Comparison of ENCODE assay signal across 8 mouse cellular contexts in the genomic region with DNA sequence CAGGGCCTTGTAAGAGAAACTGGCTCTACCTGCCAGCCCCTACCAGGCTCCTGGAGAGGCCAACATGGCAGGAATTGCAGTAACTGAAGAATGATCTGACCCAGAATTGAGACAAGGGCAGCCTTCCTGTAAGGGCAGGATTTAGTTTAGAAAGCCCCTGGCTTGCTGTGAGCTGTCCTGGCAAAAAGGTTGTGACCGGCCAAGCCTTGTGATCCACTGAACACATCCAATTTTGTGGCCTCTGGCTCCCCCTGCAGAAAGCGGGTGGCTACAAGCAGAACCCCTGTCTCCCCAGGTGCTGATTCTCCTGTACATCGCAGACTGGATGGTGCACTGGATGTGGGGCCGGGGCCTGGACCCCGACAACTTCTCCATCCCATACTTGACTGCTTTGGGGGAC. TPM values are rescaled to one million over a fixed set of nuclear protein-coding genes. Genes with fewer than 3 reads are reported as not detected.
DNase-seq lines count a peak whose midpoint lies in the region; ATAC-seq and TF ChIP-seq lines count a peak whose summit lies in the region.
"Had no signal": no experiment of that assay in that cellular context is flagged by ENCODE, and none has a peak within 500 bp of the region (broad histone marks: within the 10 kb centered on the region; RNA-seq: fewer than 3 reads in every experiment).

No protein-coding gene starts in this region.

- DNase-seq in urinary bladder, postnatal 14 days (ENCODE audit: low spot score): peak; percentile 54
- DNase-seq in urinary bladder, postnatal 10 days (ENCODE audit: low spot score): no peak
- DNase-seq in adrenal gland, postnatal 36 days: peak; percentile 70 to 81
- DNase-seq in kidney, postnatal 25 days: peak; percentile 72 to 74
- peak; percentile 51 for DNase-seq in lung, embryonic 14.5 days
- DNase-seq in right cerebral cortex, postnatal 4 days: peak; percentile 56

- no peaks in the 10 kb centered on the region for H3K36me3 ChIP-seq in forebrain, embryonic 16.5 days (ENCODE audit: control insufficient read depth, insufficient read depth)
- peaks cover 57% of the 10 kb centered on the region for H3K36me3 ChIP-seq in lung, embryonic 14.5 days (ENCODE audit: insufficient read depth)

- H3K9me3 ChIP-seq in forebrain, embryonic 16.5 days (ENCODE audit: control insufficient read depth, low read length): no peaks in the 10 kb centered on the region
- no peaks in the 10 kb centered on the region for H3K9me3 ChIP-seq in lung, embryonic 14.5 days (ENCODE audit: low read depth, low read length)
- H3K9me3 ChIP-seq: megakaryocyte, embryonic 14.5 days had no signal

- H3K9ac ChIP-seq in forebrain, embryonic 16.5 days (replicated peaks; ENCODE audit: low read depth, low read length): no peak overlapping the region
- no peak overlapping the region for H3K9ac ChIP-seq in lung, embryonic 14.5 days

- WGBS in forebrain, embryonic 16.5 days: 73% methylated on average over 5 of the region's 5 CpGs
- 72% methylated on average over 5 of the region's 5 CpGs for WGBS in lung, embryonic 14.5 days

- H3K4me2 ChIP-seq in forebrain, embryonic 16.5 days (ENCODE audit: low read length): no peak overlapping the region
- no peak overlapping the region for H3K4me2 ChIP-seq in lung, embryonic 14.5 days

- no peaks in the 10 kb centered on the region for H3K4me1 ChIP-seq in forebrain, embryonic 16.5 days (replicated peaks; ENCODE audit: control insufficient read depth, insufficient read depth, low read length)
- no peaks in the 10 kb centered on the region for H3K4me1 ChIP-seq in lung, embryonic 14.5 days (ENCODE audit: insufficient read depth)
- H3K4me1 ChIP-seq: megakaryocyte, embryonic 14.5 days had no signal

- peak; percentile 58 for TF ChIP-seq CTCF in lung, embryonic 14.5 days (IDR thresholded peaks at IDR 0.05; ENCODE audit: low read depth)

- 0 out of 2 replicates have a peak, but pooled peaks have one; percentile 40 for ATAC-seq in forebrain, embryonic 16.5 days
- no peak for ATAC-seq in lung, embryonic 14.5 days (ENCODE audit: insufficient read depth)

- no peaks in the 10 kb centered on the region for H3K27me3 ChIP-seq in forebrain, embryonic 16.5 days (replicated peaks; ENCODE audit: control insufficient read depth, insufficient read depth, low read length)
- no peaks in the 10 kb centered on the region for H3K27me3 ChIP-seq in lung, embryonic 14.5 days (ENCODE audit: insufficient read depth, low read length)
- H3K27me3 ChIP-seq: megakaryocyte, embryonic 14.5 days had no signal

- no peak overlapping the region for H3K27ac ChIP-seq in forebrain, embryonic 16.5 days (ENCODE audit: low read length)
- H3K27ac ChIP-seq in lung, embryonic 14.5 days (ENCODE audit: low read depth): no peak overlapping the region

- H3K4me3 ChIP-seq in forebrain, embryonic 16.5 days (replicated peaks; ENCODE audit: low read length): no peak overlapping the region
- no peak overlapping the region for H3K4me3 ChIP-seq in lung, embryonic 14.5 days (ENCODE audit: low read depth, low read length)
- H3K4me3 ChIP-seq: megakaryocyte, embryonic 14.5 days had no signal

RNA-seq across cellular contexts. Expression of a gene that starts 19.0 kb away (rescaled TPM):
- total RNA-seq in adrenal gland, postnatal 36 days (2021): 10 to 100 TPM; 38.3 to 59.0 TPM
- polyA plus RNA-seq in forebrain, embryonic 16.5 days (2015; fragmentation: Nextera tagmentation; extraction: Ambion mirVana): 15.4 and 20.8 TPM in 2 replicates
- 10.3 and 11.4 TPM in 2 replicates for polyA plus RNA-seq in lung, embryonic 14.5 days (2014; fragmentation: Nextera tagmentation; extraction: Ambion mirVana)

RNA-seq across cellular contexts. Expression of a gene that starts 20.8 kb away (rescaled TPM):
- 10 to 100 TPM; 16.1 to 23.0 TPM for total RNA-seq in adrenal gland, postnatal 36 days (2021)
- 8.8 and 9.0 TPM in 2 replicates for polyA plus RNA-seq in forebrain, embryonic 16.5 days (2015; fragmentation: Nextera tagmentation; extraction: Ambion mirVana)
- polyA plus RNA-seq in lung, embryonic 14.5 days (2014; fragmentation: Nextera tagmentation; extraction: Ambion mirVana): 13.8 and 14.6 TPM in 2 replicates

RNA-seq across cellular contexts. Expression of a gene that starts 49.1 kb away (rescaled TPM):
- total RNA-seq in adrenal gland, postnatal 36 days (2021): 10 to 100 TPM in 1 of 2 experiments, 1 to 10 TPM in 1; 6.7 to 15.6 TPM
- polyA plus RNA-seq in forebrain, embryonic 16.5 days (2015; fragmentation: Nextera tagmentation; extraction: Ambion mirVana): 0.18 and 0.67 TPM in 2 replicates
- polyA plus RNA-seq in lung, embryonic 14.5 days (2014; fragmentation: Nextera tagmentation; extraction: Ambion mirVana): 0.08 and 0.50 TPM in 2 replicates
